Mouse (Mus musculus) inflammation-experienced regulatory T-cells, adult 6 months (primary cell): ENCODE data around the gene Cachd1. TPM values are rescaled to one million over a fixed set of nuclear protein-coding genes. Genes with fewer than 3 reads are reported as not detected.

ENCODE experiments used
- ATAC-seq: one replicate; pipeline ENCODE4 v1.8.0; 2017
- polyA plus RNA-seq, 3 experiments: library from polyadenylated mRNA; unstranded; fragments of 100-300 nt; shearing (Covaris generic); gene quantifications; one replicate each; pipeline ENCODE4 v1.2.1; 2017

Gene Cachd1
- polyA plus RNA-seq, 3 experiments from 2014 or later = not detected

- no peak for ATAC-seq
Observed at GRCm38 (mm10) chr4:100924276-100924675, 147.8 kb downstream of the Cachd1 start.

- ATAC-seq = no peak
Observed at GRCm38 (mm10) chr4:100925153-100925552, 148.7 kb downstream of the Cachd1 start.

- no peak for ATAC-seq
Observed at GRCm38 (mm10) chr4:100926608-100927007, 150.1 kb downstream of the Cachd1 start.

GRCm38 (mm10) chr4:100927059-100927458 is 150.6 kb downstream of the Cachd1 start:
- ATAC-seq = no peak

- no peak for ATAC-seq
Observed at GRCm38 (mm10) chr4:100943689-100944088, 167.2 kb downstream of the Cachd1 start.

GRCm38 (mm10) chr4:100944276-100944675 is 167.8 kb downstream of the Cachd1 start:
- ATAC-seq = no peak

GRCm38 (mm10) chr4:100945171-100945899 is 168.9 kb downstream of the Cachd1 start:
- no peak for ATAC-seq

- no peak for ATAC-seq
Observed at GRCm38 (mm10) chr4:100948494-100949425, 172.3 kb downstream of the Cachd1 start.

- no peak for ATAC-seq
Observed at GRCm38 (mm10) chr4:100950316-100950715, 173.8 kb downstream of the Cachd1 start.

GRCm38 (mm10) chr4:100951876-100952275 is 175.4 kb downstream of the Cachd1 start:
- no peak for ATAC-seq

- no peak for ATAC-seq
Observed at GRCm38 (mm10) chr4:100963341-100963740, 186.9 kb downstream of the Cachd1 start.

GRCm38 (mm10) chr4:100963796-100964195 is 187.3 kb downstream of the Cachd1 start:
- no peak for ATAC-seq

GRCm38 (mm10) chr4:100967703-100968392 is 191.4 kb downstream of the Cachd1 start:
- ATAC-seq = no peak

GRCm38 (mm10) chr4:100973641-100974454 is 197.4 kb downstream of the Cachd1 start:
- no peak for ATAC-seq

- no peak for ATAC-seq
Observed at GRCm38 (mm10) chr4:100974455-100975035, 198.1 kb downstream of the Cachd1 start.

GRCm38 (mm10) chr4:100977522-100977921 is 201.0 kb downstream of the Cachd1 start:
- no peak for ATAC-seq

GRCm38 (mm10) chr4:100987187-100987586 is 210.7 kb downstream of the Cachd1 start:
- no peak for ATAC-seq

- ATAC-seq = no peak
Observed at GRCm38 (mm10) chr4:100988231-100988799, 211.8 kb downstream of the Cachd1 start.

- no peak for ATAC-seq
Observed at GRCm38 (mm10) chr4:100990996-100991395, 214.5 kb downstream of the Cachd1 start.

GRCm38 (mm10) chr4:100992086-100992485 is 215.6 kb downstream of the Cachd1 start:
- ATAC-seq = no peak
